Mouse (Mus musculus): ENCODE data around the gene Ddn. TPM values are rescaled to one million over a fixed set of nuclear protein-coding genes. Genes with fewer than 3 reads are reported as not detected.
A peak's percentile ranks its signal among the peaks of the same experiment; 100 is the strongest.
"Not testable (repeated sequence)": the region's sequence is repeated elsewhere in the genome, so short reads cannot be mapped to it uniquely, and the experiment has no call there.

The Ddn gene
- polyA plus RNA-seq, 3 experiments from 2014 or later: not detected

DNA sequence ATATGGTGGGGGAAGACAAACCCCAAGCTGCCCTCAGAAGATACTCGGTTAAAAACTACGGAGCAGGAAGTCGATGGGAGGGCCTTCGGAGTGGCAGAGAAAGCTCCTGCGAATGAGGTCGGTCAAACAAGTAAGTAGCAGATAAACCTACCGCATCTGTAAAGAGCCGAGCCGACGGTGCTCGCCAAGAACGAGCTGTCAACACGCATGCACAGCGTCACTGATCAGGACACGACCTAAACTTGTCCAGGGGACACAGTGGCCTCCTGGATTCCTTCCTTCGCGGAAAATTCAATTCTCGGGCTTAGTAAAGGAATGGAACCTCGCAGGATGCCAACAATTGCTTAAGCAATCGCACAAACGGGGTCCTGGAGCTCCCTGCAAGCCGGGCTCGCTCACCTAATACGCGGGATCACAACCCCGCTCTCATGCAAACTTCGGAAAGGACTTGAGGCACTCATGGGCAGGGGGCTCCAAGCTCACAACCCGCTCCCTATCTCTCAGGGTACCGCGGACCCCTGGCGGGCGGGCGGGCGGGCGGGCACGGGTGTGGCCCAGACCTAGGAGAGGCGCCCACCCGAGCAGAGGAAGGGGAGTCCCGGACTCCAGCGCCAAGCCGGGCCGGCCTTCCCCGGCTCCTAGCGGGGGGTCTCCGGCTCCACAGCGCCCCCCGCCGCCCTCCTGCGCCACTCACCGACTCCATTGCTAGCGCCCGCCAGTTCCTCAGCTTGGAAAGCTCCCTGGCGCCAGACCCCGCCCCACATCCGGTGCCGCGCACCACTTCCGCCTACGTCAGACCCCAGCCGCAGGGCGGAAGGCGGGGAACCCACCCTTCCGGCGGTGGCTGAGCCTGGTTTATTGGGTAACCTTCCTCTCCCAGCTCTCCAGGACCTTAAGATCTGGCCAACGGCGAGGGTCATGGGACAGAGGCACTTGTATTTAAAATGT lies 21.7 kb upstream of the Ddn start, which contains the start of gene Prkag1:
Gene Prkag1, minus strand, starts transcription at position 786 of the 948 bp plus-strand sequence.
- peak; percentile 91 for ATAC-seq

DNA sequence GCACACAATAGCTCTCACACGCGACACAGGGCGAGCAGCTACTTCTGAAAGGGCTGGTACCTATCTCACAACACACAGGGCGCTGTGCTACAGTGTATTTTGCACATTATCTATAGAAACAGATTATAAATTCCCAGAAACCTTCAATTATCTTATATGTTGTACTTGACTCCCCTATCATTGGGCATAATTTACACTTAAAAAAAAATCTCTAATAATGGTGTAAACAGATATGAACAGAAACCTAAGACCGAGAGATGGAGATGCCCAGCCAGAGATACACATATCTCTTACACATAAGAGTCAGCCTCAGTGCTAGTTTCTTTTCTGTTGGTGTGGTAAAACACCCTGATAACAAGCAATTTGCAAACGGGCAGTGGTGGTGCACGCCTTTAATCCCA lies 18.3 kb upstream of the Ddn start:
- no peak for ATAC-seq

DNA sequence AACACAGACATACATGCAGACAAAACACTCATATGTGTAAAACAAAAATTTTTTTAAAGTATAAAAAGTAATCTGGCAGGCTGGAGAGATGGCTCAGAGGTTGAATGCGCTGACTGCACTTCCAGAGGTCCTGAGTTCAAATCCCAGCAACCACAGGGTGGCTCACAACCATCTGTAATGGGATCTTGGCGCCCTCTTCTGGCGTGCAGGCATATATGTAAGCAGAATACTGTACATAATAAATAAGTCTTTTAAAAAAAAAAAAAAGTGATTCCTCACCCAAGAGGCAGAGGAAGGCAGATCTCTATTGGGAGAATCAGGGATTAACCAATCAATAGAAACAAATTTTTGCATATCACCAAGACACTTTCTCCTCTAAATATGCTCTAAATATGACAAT lies 14.1 kb upstream of the Ddn start:
- ATAC-seq: no peak

DNA sequence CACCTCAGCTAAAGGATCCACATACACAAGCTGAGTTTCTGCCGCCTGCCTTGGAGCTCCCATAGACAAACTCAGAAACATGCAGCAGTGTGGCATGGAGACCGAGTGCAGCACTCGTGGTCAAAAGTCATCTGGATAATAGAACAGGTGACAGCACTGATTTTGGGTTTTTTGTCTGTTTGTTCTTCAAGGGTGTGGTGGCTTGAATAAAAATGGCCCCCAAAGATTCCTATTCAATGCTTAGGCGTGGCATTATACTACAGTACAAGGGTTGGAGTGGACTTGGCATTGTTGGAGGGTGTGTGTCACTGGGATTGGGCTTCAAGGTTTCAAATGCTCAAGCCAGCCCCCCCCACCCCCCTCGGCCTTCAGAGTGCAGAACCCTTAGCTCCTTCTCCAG lies 12.9 kb upstream of the Ddn start:
- no peak for ATAC-seq

DNA sequence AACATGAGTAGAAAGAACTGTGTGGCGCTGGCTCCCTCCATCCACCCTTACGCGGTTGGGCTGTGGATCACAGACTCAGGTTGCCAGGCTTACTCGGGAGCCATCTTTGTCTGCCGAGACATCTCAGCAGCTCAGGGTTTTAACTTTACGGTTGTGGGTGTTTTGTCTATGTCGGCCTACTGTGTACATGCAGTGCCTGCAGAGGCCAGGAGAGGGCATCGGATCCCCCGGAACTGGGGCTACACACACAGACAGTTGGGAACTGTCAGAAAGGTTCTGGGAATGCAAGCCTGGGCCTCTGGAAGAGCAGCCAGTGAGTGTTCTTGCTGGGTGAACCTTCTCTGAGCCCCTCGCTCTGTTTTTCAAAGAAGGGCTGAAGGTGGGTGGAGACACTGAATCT lies 12.1 kb upstream of the Ddn start:
- ATAC-seq: no peak

DNA sequence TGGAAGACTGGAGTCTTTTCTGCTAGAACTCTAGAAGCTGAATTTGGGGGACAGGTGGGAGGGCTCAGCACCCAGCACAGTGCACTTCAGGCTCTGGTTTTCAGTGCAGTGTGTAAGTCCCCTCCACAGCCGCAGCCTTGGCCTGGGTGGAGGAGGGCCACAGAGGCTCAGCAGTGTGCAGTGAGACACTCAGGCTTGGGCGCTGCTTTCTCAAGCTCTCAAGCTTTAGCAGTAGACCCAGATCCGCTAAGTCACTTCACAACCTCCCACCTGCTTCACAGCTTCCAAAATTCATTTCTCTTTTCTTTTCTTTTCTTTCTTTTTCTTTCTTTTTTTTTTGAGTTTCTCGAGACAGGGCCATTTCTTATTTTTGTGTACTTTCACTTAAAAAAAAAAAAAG lies 11.6 kb upstream of the Ddn start:
- no peak for ATAC-seq

DNA sequence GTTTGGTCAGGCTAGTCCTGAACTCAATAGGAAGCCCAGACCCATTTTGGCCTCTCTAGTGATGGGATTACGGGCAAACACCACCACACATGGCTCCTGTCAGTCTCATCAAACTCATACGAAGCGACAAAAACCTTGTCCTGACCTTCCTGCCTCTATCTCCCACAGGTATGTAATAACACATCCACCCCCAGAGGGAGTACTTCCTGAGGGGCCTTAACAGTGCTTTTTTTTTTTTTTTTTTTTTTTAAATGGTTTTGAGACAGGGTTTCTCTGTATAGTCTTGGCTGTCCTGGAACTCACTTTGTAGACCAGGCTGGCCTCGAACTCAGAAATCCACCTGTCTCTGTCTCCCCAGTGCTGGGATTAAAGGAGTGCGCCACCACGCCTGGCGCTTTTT lies 8.9 kb upstream of the Ddn start:
- ATAC-seq: no peak

DNA sequence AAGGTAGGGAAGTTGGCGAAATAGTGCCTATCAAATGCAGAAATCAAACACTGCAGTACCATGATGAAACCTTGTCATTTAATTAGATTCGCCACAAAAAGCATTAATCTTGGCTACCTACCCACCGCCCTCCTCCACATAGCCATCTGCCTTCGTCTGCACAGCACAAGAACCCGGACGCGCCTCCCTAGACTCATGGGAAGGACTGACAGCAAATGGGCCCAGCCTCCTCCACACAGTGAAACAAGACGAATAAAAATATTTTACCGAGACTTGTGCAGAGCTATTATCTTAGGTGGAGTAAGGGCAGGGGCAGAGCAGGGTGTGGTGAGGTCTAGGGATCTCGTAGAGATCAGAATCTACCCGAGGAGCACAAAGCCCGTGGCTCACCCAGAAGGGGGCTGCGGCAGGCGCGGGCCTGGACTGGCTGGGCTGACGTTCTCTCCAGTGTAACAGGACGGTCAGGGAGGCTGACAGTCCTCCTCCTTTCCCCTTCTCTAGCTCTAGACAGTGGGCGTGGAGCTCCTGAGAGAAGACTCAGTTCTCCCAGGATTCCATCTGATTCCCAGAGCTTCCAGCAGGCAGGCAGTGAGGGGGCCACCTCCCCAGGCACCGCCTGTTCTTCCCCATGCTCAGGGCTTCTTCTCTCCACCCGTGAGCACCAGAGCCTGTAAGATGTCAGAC lies 3.6 kb upstream of the Ddn start:
- ATAC-seq: no peak

DNA sequence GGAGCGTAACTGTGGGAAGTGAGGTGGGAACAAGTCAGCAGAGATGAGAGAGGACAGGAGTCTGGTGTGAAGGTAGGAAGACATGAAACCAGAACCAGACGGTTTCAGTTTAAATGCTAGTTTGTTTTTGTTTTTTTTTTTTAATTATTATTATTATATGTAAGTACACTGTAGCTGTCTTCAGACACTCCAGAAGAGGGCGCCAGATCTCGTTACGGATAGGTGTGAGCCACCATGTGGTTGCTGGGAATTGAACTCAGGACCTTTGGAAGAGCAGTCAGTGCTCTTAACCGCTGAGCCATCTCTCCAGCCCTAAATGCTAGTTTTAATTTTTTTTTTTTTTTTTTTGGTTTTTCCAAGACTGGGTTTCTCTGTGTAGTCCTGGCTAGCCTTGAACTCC lies 922 bp upstream of the Ddn start:
- ATAC-seq: not testable (repeated sequence)

DNA sequence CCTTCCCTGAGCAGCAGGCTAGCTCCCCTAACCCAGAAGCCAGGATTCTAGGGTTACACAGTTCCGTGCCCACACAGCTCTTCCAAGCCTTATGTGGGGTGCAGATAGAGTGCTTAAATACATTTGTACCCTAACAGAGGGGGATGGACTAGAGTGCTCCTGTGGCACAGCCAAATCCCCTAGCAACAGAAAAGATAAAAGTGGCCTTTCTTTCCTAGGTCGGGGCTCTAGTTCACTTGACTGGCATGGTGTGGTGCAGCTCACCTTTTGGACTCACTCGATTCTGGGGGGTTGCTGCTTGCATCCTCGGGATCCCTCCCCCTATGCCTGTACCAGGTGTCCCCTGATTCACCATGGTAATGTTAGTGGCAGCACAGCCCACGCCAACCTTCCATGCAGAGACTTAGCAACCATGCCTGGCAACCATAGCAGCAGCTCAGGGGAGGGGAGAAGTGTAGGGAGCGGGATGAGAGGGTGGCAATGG lies 597 bp downstream of the Ddn start:
- no peak for ATAC-seq

DNA sequence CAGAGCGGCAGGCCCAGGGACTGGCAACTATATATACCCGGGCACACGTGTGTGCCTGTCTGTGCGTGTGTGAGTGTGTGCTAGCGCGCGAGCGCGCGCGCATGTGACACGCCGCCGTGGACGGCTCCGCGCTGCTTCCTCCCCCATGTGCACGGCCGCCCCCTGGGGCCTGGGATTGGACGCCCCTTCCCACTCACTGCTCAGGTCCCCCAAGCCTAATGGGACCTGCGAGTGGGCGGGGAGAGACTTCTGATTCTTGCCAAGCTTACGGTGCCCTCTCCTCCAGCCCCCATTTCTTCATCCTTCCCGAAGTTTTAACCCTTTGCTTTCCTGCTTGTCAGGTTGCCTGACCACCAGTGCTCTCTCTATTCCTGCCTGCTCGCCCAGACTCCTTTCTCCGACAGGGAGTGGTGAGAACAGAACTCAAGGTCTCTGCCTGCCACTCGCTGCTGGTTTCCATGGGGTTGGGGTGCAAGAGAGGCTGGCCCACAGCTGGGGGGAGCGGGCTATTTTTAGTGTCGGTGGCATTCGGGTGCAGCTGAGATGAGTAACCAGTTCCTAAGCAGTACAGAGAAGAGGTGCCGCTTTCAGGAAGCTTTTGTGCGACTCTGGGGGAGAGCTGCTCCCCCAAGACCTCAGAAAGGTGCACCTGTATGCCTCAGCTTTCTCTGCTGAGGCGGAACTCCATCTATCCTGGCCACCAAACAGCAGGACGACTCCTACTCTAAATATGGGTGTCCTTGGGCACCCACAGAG lies 1.2 kb downstream of the Ddn start:
- ATAC-seq: peak; percentile 27

DNA sequence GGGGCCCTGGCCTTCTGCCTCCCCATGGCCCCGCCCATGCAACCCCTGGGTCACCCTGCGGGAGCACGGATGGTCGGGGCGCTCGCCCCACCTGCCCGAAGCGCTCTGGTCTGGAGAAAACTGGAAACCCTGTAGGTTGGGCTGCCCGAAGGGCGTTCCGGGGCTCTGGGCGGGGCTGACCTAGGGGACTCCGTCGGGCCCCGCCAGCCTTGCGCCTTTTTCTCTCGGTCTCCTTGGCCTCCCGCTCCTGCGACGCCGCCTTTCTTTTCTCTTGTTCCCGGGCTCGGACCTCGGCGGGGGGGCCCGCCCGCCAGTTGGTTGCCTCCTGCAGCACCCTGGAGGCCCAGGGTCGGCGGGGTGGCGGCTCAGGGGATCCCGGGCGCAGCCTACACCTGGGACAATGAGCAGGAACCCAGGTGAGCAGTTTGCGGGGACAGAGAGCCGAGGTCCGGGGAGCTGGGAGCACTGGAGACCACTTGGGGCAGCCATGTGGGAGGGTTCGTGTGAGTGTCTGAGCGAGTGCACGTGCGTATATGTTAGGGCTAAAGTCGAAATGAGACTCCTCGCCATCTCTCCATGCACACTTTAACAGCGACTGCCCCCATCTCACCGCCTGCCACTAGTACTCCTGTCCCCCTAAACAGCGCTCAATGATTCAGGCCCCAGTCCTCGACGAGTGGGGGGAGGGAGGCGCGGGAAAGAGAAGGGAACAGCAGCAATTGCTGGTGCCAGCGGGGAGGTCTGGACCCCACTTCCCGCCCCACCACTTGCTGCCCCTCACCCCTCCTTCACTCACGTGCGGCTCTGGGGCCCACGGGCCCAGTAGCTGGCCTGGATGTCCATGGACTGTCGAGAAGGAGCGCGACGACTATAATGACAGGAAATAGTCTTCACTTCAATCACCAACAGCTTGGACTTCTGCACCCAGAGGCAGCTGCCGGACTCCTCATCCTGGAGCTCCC lies 2.2 kb downstream of the Ddn start:
- ATAC-seq: no peak

DNA sequence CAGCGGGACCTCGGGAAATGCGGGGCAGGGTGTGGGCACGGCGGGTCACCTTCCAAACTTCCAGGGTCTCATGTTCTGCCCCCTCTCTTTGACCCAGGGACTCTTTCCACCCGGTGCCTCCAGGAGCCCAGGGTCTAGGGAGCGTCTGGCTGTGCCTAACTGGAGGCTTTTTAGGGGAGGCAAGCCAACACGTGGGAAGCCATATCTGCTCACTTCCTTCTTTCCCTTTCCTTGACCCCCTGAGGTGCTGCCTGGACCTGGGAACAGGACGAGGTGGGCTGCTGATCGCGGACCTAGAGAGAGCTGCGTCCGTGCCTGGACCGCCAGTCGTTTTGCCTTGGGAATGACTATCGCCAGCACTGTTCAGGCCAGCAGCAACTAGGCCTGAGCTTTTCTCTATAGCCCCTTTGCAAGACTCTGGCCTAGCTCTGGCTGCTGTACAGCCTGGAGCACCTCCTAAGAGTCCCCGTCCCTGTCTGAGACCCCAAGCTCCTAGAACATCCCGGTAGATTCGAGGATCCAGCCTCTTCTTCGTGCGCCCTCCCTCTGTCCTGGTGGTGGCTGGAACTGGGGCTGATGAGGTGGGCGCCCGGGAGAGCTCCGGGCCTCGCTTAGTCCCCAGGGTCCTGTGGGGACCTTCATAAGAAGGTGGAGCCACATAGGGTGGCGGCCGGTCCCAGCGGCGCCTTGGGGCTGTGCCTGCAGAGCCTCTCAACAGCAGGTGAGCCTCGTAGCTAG lies 3.0 kb downstream of the Ddn start:
- ATAC-seq: no peak

DNA sequence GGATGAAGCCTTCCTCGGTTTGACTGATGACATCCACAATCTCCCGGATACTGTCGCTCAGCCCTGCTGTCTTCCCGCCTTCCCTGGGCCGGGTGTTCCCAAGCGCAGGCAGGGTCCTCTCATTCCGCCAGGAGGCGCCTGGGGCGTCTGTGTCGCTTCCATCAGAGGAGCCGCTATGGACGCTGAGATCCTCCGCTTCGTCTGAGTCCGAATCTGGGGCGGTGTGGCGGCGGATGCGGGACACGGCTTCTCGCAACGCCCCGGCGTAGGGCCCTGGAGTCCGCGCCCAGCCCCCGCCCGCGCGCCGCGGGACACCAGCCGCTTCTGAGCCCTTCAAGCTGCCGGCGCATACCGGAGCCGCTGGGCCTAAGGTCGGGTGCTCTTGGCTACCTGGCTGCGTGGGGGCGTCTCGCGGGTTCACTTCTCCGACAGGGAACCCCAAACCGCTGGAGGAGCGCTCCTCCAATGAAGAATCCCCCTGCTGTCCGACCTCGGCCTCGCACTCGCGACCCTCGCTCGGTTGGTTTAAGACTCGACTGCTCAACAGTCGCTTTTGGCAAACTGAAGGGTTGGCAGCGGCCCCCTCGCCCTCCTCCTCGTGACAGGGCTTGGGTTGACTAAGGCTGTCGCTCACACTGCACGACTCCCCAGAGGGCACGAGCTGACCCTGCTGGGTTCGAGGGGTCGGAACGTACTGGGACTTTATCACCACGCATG lies 3.8 kb downstream of the Ddn start:
- ATAC-seq: no peak

DNA sequence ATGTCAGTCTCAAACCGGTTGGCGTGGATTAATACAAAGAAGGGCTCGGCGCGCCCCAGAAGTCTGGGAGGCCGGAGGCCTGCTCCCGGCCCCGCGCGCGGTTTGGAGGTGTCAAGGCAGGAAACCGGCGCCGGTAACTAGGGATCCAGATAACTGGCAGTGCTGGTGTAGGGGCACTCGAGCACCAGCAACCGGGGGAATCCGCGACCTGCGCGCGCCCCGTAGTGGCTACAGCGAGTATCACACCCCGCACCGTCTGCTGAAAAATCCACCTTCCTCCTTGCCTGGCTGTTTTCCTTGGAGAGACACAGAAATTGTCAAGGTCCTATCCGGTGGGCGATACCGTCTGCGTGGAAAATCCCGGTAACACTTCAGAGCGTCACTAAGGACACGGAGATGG lies 5.2 kb downstream of the Ddn start:
- peak; percentile 67 for ATAC-seq

DNA sequence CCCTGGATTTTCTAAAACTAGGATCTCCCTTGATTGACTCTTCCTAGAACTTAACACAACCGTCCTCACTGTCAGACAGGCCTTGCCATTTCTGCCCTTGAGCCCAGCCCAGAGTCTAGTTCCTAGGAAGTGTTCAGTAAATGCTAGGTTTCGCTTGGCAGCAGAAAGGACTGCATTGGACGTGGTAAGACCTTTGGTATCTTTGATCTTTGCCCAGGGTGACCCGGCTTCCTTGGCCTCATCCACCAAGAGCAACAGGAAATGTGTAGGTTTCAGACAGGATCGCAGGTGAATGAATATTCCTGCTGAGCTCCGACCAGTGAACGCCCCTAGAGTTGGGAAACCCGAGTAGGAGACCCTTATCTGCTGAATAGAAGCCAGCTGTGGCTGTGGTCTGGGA lies 6.4 kb downstream of the Ddn start:
- no peak for ATAC-seq

DNA sequence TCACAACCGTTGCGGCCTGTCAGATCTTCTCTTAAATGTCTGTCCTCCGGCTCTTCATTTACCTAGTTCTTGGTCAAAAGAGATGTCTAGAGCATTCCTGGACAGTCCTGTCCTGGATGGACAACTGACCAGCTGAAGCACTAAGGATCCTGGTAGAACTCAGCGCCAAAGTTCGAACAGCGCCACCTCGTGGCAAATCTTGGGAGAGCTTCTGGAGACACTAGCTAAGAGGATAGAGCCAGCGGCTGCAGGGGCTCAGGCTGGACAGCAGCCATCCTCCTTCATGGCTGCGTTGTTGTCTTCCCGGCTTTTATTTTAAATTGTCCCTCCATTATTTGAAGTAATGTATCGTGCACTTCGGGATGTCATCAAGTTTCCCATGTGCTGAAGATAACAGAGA lies 9.9 kb downstream of the Ddn start:
- no peak for ATAC-seq

DNA sequence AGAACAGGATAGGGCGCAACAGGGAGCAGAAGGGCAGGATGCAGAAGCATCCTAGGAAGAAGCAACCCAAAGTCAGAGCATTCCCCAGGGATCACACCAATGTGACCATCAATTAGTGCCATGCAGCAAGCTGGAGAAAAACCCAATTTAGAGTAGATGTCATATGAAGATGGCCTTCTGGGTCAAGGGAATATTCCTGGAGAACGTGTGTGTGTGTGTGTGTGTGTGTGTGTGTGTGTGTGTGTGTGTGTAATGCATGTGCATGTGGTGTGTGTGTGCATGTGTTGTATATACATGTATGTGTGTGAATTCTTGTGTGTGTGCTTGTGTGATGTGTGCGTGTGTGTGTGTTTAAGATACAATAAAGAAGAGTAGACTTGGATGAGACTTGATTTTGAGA lies 10.4 kb downstream of the Ddn start:
- no peak for ATAC-seq

DNA sequence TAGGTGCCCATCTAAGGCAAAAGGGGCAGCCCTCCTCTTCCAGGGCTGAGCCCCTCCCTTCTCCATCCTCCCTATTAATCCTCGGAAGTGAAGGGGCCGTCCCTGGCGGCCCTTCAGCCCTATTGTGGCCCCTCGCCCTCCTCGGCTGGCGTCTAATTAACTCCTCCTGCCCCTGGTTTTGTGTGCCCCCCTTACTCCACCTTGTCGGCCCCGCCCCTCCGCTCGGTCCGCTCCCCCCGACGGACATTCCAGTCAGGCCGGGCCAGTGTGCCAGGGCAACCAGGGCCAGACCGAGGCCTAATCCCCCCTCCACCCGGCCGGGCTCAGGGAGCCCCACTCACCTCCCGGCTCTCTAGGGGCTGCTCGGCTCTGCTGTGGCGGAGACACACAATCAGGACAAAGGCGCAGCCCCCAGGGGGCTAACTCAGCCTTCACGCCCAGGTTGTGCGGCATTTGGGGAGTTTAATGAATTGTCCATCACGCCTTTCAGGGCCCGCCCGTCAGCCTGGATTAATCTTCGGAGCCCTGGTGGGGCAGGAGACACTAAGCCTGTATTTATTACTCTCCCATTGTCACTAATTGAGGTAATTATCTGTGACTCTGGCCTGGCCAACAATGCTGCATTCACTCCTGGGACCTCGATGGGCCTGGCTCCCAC lies 11.3 kb downstream of the Ddn start:
- ATAC-seq: no peak
